Mouse (Mus musculus): Measurements from ENCODE around the gene Dnajb6.
A peak's percentile ranks its signal among the peaks of the same experiment; 100 is the strongest.

The Dnajb6 gene

DNA sequence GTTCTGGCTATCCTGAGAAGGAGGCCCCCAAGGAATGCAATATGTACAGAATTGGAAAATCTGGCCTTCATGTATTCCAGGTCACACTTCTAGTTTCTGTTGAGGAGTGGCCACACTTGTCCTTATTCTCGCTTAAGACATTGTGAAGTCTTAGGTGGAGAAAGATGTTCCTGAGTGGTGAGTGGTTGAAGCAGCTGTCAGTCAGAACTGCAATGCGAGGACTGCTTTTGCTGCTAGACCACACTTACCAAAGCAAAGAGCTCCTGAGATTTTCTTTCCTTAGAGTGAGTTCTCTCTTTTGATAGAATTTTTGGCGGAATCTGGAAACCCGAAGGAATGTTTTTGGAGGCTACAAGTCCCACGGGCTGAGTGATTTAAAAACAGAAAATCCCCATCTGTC is 112.0 kb downstream of the Dnajb6 start:
- no peak for DNase-seq (ENCODE audit: low read depth in 1 of 2, low spot score in 2 of 2)

GRCm38 (mm10) chr5:29848091-29848490 is 112.6 kb downstream of the Dnajb6 start:
- DNase-seq (ENCODE audit: low read depth in 1 of 2, low spot score in 2 of 2) = no peak

GRCm38 (mm10) chr5:29852376-29852775 is 116.9 kb downstream of the Dnajb6 start:
- no peak for DNase-seq (ENCODE audit: low read depth in 1 of 2, low spot score in 2 of 2)

DNA sequence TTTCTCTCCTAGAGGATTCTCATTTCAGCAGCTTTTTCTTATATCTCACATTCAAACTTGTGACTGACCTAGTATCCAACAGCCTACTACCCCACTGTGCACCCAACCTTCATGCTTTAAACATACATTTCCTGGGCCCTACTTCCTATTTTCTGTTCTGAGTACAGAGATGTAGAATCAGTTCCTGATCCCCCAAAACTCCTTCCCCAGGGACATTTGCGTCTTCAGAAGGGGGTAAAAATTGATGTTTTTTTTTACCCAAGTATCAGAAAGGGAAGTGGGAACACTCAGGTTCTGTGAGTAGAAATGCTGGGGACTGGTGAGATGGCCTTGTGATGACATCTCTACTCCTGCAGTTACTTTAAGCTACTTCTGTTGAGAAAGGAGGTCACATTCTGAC is 117.5 kb downstream of the Dnajb6 start:
- DNase-seq (ENCODE audit: low read depth in 1 of 2, low spot score in 2 of 2) = peak in 1 of 2 experiments; percentile 42

GRCm38 (mm10) chr5:29854376-29854775 is 118.9 kb downstream of the Dnajb6 start:
- peak in 1 of 2 experiments; percentile 5 for DNase-seq (ENCODE audit: low read depth in 1 of 2, low spot score in 2 of 2)

- no peak for DNase-seq (ENCODE audit: low read depth in 1 of 2, low spot score in 2 of 2)
These were observed 119.5 kb downstream of the Dnajb6 start for GRCm38 (mm10) chr5:29854971-29855370.

GRCm38 (mm10) chr5:29861522-29861921 is 126.0 kb downstream of the Dnajb6 start:
- DNase-seq (ENCODE audit: low read depth in 1 of 2, low spot score in 2 of 2) = no peak

GRCm38 (mm10) chr5:29862388-29862787 is 126.9 kb downstream of the Dnajb6 start:
- no peak for DNase-seq (ENCODE audit: low read depth in 1 of 2, low spot score in 2 of 2)

DNA sequence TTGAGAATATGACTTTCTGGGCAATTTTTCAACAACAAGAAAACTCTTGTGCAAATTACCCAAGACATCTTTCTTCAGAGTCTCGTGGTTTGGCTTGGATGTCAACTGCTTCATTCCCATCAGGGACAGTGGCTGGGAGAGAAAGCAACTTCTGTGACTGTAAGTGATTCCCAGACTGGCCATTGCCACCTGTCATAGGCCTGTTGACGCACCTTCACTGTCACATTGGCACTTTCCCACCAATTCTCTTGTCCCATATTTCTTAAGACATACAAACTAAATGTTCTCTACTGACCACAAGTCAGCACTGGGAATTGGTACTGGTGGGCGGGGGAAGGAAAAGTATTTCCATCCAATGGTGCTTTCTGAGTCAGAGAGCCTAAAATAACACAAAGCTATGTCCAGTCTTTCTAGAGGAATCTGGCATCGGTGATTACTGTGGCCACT is 128.8 kb downstream of the Dnajb6 start:
- DNase-seq (ENCODE audit: low read depth in 1 of 2, low spot score in 2 of 2) = no peak

GRCm38 (mm10) chr5:29864994-29865393 is 129.5 kb downstream of the Dnajb6 start:
- no peak for DNase-seq (ENCODE audit: low read depth in 1 of 2, low spot score in 2 of 2)

Data from monocyte, adult 2 months (primary cell).